In genomic region chr13:35681361-35681760, GRCm38 (mm10) we compare ENCODE assay signal across 22 mouse cellular contexts. TPM values are rescaled to one million over a fixed set of nuclear protein-coding genes. Genes with fewer than 3 reads are reported as not detected.
DNase-seq lines count a peak whose midpoint lies in the region; ATAC-seq lines count a peak whose summit lies in the region.
"Had no signal": no experiment of that assay in that cellular context is flagged by ENCODE, and none has a peak within 500 bp of the region (broad histone marks: within the 10 kb centered on the region; RNA-seq: fewer than 3 reads in every experiment).

No protein-coding gene starts in this region.

- no peaks in the 10 kb centered on the region for H3K27me3 ChIP-seq in liver, embryonic 12.5 days (replicated peaks)
- no peaks in the 10 kb centered on the region for H3K27me3 ChIP-seq in liver, embryonic 11.5 days (replicated peaks; ENCODE audit: control insufficient read depth, insufficient read depth, low read length)
- H3K27me3 ChIP-seq: CH12.LX, Patski had no signal

- H3K9me3 ChIP-seq in liver, embryonic 12.5 days (replicated peaks) = no peaks in the 10 kb centered on the region
- no peaks in the 10 kb centered on the region for H3K9me3 ChIP-seq in liver, embryonic 11.5 days (ENCODE audit: control insufficient read depth, low read length)
- H3K9me3 ChIP-seq: G1E had no signal

- no peak for ATAC-seq in liver, embryonic 12.5 days
- no peak for ATAC-seq in liver, embryonic 11.5 days (replicated peaks; ENCODE audit: low FRiP score)
- ATAC-seq: activated CD4-positive, CD25-positive, alpha-beta regulatory T cell, adult 4 months; CD4-positive, CD25-positive, alpha-beta regulatory T cell, adult 4 months; Patski had no signal

- H3K36me3 ChIP-seq in liver, embryonic 12.5 days = no peaks in the 10 kb centered on the region
- no peaks in the 10 kb centered on the region for H3K36me3 ChIP-seq in liver, embryonic 11.5 days (ENCODE audit: control insufficient read depth, insufficient read depth, low read length)
- H3K36me3 ChIP-seq: G1E had no signal

- H3K27ac ChIP-seq in liver, embryonic 12.5 days = 0 out of 2 replicates have a peak overlapping the region, but pooled peaks have one; percentile 25
- no peak overlapping the region for H3K27ac ChIP-seq in liver, embryonic 11.5 days (ENCODE audit: low read depth, low read length)

- no peak overlapping the region for H3K4me3 ChIP-seq in liver, embryonic 12.5 days
- no peak overlapping the region for H3K4me3 ChIP-seq in liver, embryonic 11.5 days (ENCODE audit: low read depth, low read length)

- 72% methylated on average over 3 of the region's 3 CpGs for WGBS in liver, embryonic 12.5 days (ENCODE audit: insufficient replicate concordance)
- 80% methylated on average over 3 of the region's 3 CpGs for WGBS in liver, embryonic 11.5 days

- H3K4me2 ChIP-seq in liver, embryonic 12.5 days = no peak overlapping the region
- no peak overlapping the region for H3K4me2 ChIP-seq in liver, embryonic 11.5 days

- no peak overlapping the region for H3K9ac ChIP-seq in liver, embryonic 12.5 days
- no peak overlapping the region for H3K9ac ChIP-seq in liver, embryonic 11.5 days (ENCODE audit: low read depth, low read length)

- H3K4me1 ChIP-seq in liver, embryonic 12.5 days = peaks cover 48% of the 10 kb centered on the region
- peaks cover 16% of the 10 kb centered on the region for H3K4me1 ChIP-seq in liver, embryonic 11.5 days (replicated peaks; ENCODE audit: control insufficient read depth, insufficient read depth, low read length)

- peak; percentile 3 for DNase-seq in adrenal gland, adult 2 months
- DNase-seq in adrenal gland, adult 18-20 months (ENCODE audit: low spot score in 2 of 2) = no peak
- DNase-seq in heart, adult 11 months = peak; percentile 53
- DNase-seq in heart, adult 18-20 months = no peak
- no peak for DNase-seq in liver, embryonic 11.5 days (ENCODE audit: low spot score)
- DNase-seq: adrenal gland, adult 8-10 months; adrenal gland, postnatal 10 days; adrenal gland, postnatal 14 days; adrenal gland, postnatal 25 days; adrenal gland, postnatal 36 days; B cell, adult 2 months; cerebellum, adult 11 months; cerebellum, adult 11-12 months; cerebellum, adult 18-20 months; cerebellum, adult 2 months; cerebellum, adult 8-10 months had no signal

RNA-seq across cellular contexts. Expression of gene Cdyl, which starts 21.7 kb away (rescaled TPM):
- total RNA-seq in adrenal gland, adult 2 months (2021) = 10 to 100 TPM; 24.2 to 27.4 TPM
- polyA plus RNA-seq in adrenal gland, adult 2 months (2012; rRNA removed) = 6.7 and 10.5 TPM in 2 replicates
- total RNA-seq in adrenal gland, adult 18-20 months (2021) = 10 to 100 TPM; 14.2 to 16.6 TPM
- total RNA-seq in heart, adult 18-20 months (2021) = 1 to 10 TPM; 6.4 to 8.6 TPM
- 18.8 and 19.3 TPM in 2 replicates for polyA plus RNA-seq in liver, embryonic 12.5 days (2016; fragmentation: Nextera tagmentation; extraction: Ambion mirVana)
- polyA plus RNA-seq in liver, embryonic 11.5 days (2014; fragmentation: Nextera tagmentation; extraction: Ambion mirVana) = 17.6 and 19.1 TPM in 2 replicates

Comparison
In these comparisons a context has a peak if more than half of its experiments do, and no peak if none do; other contexts are left out.
1. DNase-seq: peak in adrenal gland, adult 2 months (single experiment) and heart, adult 11 months (single experiment); none in adrenal gland, adult 18-20 months (0 of 2), heart, adult 18-20 months (0 of 2) and liver, embryonic 11.5 days (single experiment).